Mouse (Mus musculus) lung, postnatal 0 days (tissue): ENCODE data around the gene Mrpl23.

Experiments
- CTCF ChIP-seq: IDR thresholded peaks from 2 replicates; pipeline ENCODE4 v1.5.1; 2016; ENCODE audit warnings: antibody characterized with exemption, mild to moderate bottlenecking
- EP300 ChIP-seq: IDR thresholded peaks from 2 replicates; pipeline ENCODE4 v1.6.1; 2016; ENCODE audit warnings: antibody characterized with exemption, mild to moderate bottlenecking, control low read depth

- TF ChIP-seq CTCF = no peak
- no peak for TF ChIP-seq EP300
These were observed 28.7 kb downstream of the Mrpl23 start for GRCm38 (mm10) chr7:142560942-142561855.
